Mouse (Mus musculus): ENCODE measurements at regions not wholly inside any gene's neighbourhood (a gene's known extent, or its start where the extent isn't known, plus 50 kb on each side); places are given as distances from the start of the nearest gene placed in this dataset.

- DNase-seq (ENCODE audit: low read depth, low spot score): no peak
Measured at GRCm38 (mm10) chr6:144876758-144877157, 95.0 kb upstream of the Sox5 start.

GRCm38 (mm10) chr6:144875862-144876261 lies 94.1 kb upstream of the Sox5 start:
- DNase-seq (ENCODE audit: low read depth, low spot score): peak; percentile 18

GRCm38 (mm10) chr6:144874251-144874650 lies 92.5 kb upstream of the Sox5 start:
- no peak for DNase-seq (ENCODE audit: low read depth, low spot score)

GRCm38 (mm10) chr6:144870949-144871348 lies 89.2 kb upstream of the Sox5 start:
- DNase-seq (ENCODE audit: low read depth, low spot score): no peak

GRCm38 (mm10) chr6:144867333-144867732 lies 85.6 kb upstream of the Sox5 start:
- DNase-seq (ENCODE audit: low read depth, low spot score): no peak

- DNase-seq (ENCODE audit: low read depth, low spot score): no peak
Measured at GRCm38 (mm10) chr6:144864026-144864425, 82.2 kb upstream of the Sox5 start.

- DNase-seq (ENCODE audit: low read depth, low spot score): no peak
Measured at GRCm38 (mm10) chr6:144863430-144863994, 81.7 kb upstream of the Sox5 start.

GRCm38 (mm10) chr6:144841510-144841909 lies 59.7 kb upstream of the Sox5 start:
- DNase-seq (ENCODE audit: low read depth, low spot score): no peak

- DNase-seq (ENCODE audit: low read depth, low spot score): no peak
Measured at GRCm38 (mm10) chr6:144839383-144839782, 57.6 kb upstream of the Sox5 start.

- no peak for DNase-seq (ENCODE audit: low read depth, low spot score)
Measured at GRCm38 (mm10) chr6:144834323-144835183, 52.8 kb upstream of the Sox5 start.
